Mouse (Mus musculus): Measurements from ENCODE around the gene Rps6ka5. TPM values are rescaled to one million over a fixed set of nuclear protein-coding genes. Genes with fewer than 3 reads are reported as not detected.

The Rps6ka5 gene
- total and polyA plus RNA-seq, 3 experiments: 0.92 to 3.3 TPM; not detected in 1

DNA sequence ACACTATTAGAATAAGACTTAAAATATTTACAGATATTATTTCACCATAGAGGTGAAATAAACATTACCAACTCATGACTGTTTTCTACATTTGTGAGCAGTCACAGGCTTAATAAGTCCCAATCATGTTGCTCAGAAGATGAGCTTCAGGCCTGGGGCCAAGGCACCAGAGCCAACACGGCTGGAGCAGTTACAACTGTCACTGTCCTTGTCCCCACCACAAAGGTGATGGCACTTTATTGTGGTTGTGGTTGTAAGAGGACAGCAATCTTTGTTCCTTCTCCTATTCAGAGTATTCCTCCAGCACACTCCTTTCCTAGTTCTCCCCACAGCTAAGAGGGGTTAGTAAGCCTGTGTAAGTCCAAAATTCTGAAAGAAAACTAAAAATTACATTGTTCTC is 45.5 kb downstream of the Rps6ka5 start:
- Histone ChIP-seq H3K27me3 (ENCODE audit: control insufficient read depth in 1 of 2, insufficient read depth in 2 of 2, low read length in 2 of 2) (no peaks in the 10 kb centered on the region), H3K36me3 (ENCODE audit: control insufficient read depth in 1 of 2, insufficient read depth in 2 of 2, low read length in 2 of 2) (peaks cover 0 to 2% of the 10 kb centered on the region in 2 experiments; a peak in 1 of 4 replicates), H3K9ac (ENCODE audit: control insufficient read depth, low read depth, low read length, poor library complexity, severe bottlenecking) (no peak overlapping the region), H3K4me1 (ENCODE audit: control insufficient read depth in 1 of 2, insufficient read depth in 2 of 2, low read length in 2 of 2) (peaks cover 3 to 8% of the 10 kb centered on the region in 2 experiments; a peak in 3 of 4 replicates), H3K27ac (ENCODE audit: control insufficient read depth, low read depth, low read length) (no peak overlapping the region), H3K4me3 (ENCODE audit: control insufficient read depth in 1 of 2, insufficient read depth in 1 of 2, low read depth in 2 of 2, low read length in 2 of 2) (no peak overlapping the region), H3K79me2 (ENCODE audit: control insufficient read depth, insufficient read depth, low read length, poor library complexity) (no peaks in the 10 kb centered on the region), H3K9me3 (replicated peaks; ENCODE audit: insufficient read depth, low read length) (no peaks in the 10 kb centered on the region)
- DNase-seq (ENCODE audit: low read depth, low spot score): peak; percentile 28
- no peak for TF ChIP-seq NRF1 (IDR thresholded peaks at IDR 0.05; ENCODE audit: insufficient read depth, low read depth, low read length, poor library complexity, severe bottlenecking)
- TF ChIP-seq GATA1 (IDR thresholded peaks at IDR 0.05; ENCODE audit: low read depth, low read length): no peak
- TF ChIP-seq MYC (IDR thresholded peaks at IDR 0.05; ENCODE audit: low read depth, low read length): no peak
- TF ChIP-seq SIN3A (IDR thresholded peaks at IDR 0.05; ENCODE audit: low read length): no peak
- no peak for TF ChIP-seq E2F4 (IDR thresholded peaks at IDR 0.05; ENCODE audit: borderline replicate concordance, low read depth, low read length)
- TF ChIP-seq HCFC1 (IDR thresholded peaks at IDR 0.05; ENCODE audit: low read depth, low read length): no peak
- no peak for TF ChIP-seq POLR2A (IDR thresholded peaks at IDR 0.05; ENCODE audit: control insufficient read depth in 1 of 2, insufficient read depth in 1 of 2, low read depth in 1 of 2, low read length in 2 of 2, poor library complexity in 1 of 2)
- TF ChIP-seq UBTF (IDR thresholded peaks at IDR 0.05; ENCODE audit: borderline replicate concordance, insufficient read depth, low read depth, low read length): no peak
- no peak for TF ChIP-seq MAX (IDR thresholded peaks at IDR 0.05; ENCODE audit: low read length)
- no peak for TF ChIP-seq CHD1 (IDR thresholded peaks at IDR 0.05; ENCODE audit: low read depth, low read length)
- TF ChIP-seq ZC3H11A (IDR thresholded peaks at IDR 0.05; ENCODE audit: low read depth, low read length): no peak
- no peak for TF ChIP-seq RAD21 (IDR thresholded peaks at IDR 0.05; ENCODE audit: low read depth, low read length)

DNA sequence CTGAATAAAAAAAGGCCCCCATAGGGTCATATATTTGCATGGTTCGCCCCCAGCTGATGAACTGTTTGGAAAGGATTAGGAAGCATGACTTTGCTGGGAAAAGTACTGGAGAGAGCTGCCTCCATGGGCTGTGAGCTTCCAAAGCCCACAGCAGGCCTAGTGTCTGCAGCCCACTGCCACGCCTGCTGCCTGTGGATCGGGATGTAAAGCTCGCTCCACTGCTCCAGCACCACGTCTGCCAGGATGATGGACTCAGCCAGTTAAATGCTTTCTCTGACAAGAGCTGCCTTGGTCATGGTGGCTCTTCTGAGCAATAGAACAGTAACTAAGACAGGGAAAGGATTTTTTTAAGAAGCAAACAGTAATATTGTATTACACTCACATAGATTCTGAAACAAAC is 46.1 kb downstream of the Rps6ka5 start:
- no peak overlapping the region for H3K27ac ChIP-seq (ENCODE audit: control insufficient read depth, low read depth, low read length)
- H3K9me3 ChIP-seq (replicated peaks; ENCODE audit: insufficient read depth, low read length): no peaks in the 10 kb centered on the region
- no peak for DNase-seq (ENCODE audit: low read depth, low spot score)
- peaks cover 3 to 8% of the 10 kb centered on the region in 2 experiments; a peak in 3 of 4 replicates for H3K4me1 ChIP-seq (ENCODE audit: control insufficient read depth in 1 of 2, insufficient read depth in 2 of 2, low read length in 2 of 2)
- no peaks in the 10 kb centered on the region for H3K27me3 ChIP-seq (ENCODE audit: control insufficient read depth in 1 of 2, insufficient read depth in 2 of 2, low read length in 2 of 2)
- H3K4me3 ChIP-seq (ENCODE audit: control insufficient read depth in 1 of 2, insufficient read depth in 1 of 2, low read depth in 2 of 2, low read length in 2 of 2): no peak overlapping the region
- H3K79me2 ChIP-seq (ENCODE audit: control insufficient read depth, insufficient read depth, low read length, poor library complexity): no peaks in the 10 kb centered on the region
- TF ChIP-seq ZKSCAN1 (IDR thresholded peaks at IDR 0.05; ENCODE audit: low read depth, low read length) (no peak), ZC3H11A (IDR thresholded peaks at IDR 0.05; ENCODE audit: low read depth, low read length) (no peak), USF2 (IDR thresholded peaks at IDR 0.05; ENCODE audit: borderline replicate concordance in 1 of 2, insufficient read depth in 1 of 2, low read depth in 1 of 2, low read length in 2 of 2) (no peak), MYC (IDR thresholded peaks at IDR 0.05; ENCODE audit: low read depth, low read length) (no peak), GATA1 (IDR thresholded peaks at IDR 0.05; ENCODE audit: low read depth, low read length) (no peak), JUND (IDR thresholded peaks at IDR 0.05; ENCODE audit: low read depth, low read length) (no peak), POLR2A (IDR thresholded peaks at IDR 0.05; ENCODE audit: control insufficient read depth in 1 of 2, insufficient read depth in 1 of 2, low read depth in 1 of 2, low read length in 2 of 2, poor library complexity in 1 of 2) (no peak), MAFK (IDR thresholded peaks at IDR 0.05; ENCODE audit: borderline replicate concordance, low read depth, low read length) (no peak), TAL1 (IDR thresholded peaks at IDR 0.05; ENCODE audit: low read length) (no peak)
- H3K36me3 ChIP-seq (ENCODE audit: control insufficient read depth in 1 of 2, insufficient read depth in 2 of 2, low read length in 2 of 2): peaks cover 0 to 2% of the 10 kb centered on the region in 2 experiments; a peak in 1 of 4 replicates
- H3K9ac ChIP-seq (ENCODE audit: control insufficient read depth, low read depth, low read length, poor library complexity, severe bottlenecking): no peak overlapping the region

Measured in MEL (cell line).